Mouse (Mus musculus) cerebellum, adult 2 months (tissue): ENCODE measurements around the gene Gm45785. TPM values are rescaled to one million over a fixed set of nuclear protein-coding genes. Genes with fewer than 3 reads are reported as not detected.
"Not testable (repeated sequence)": the region's sequence is repeated elsewhere in the genome, so short reads cannot be mapped to it uniquely, and the experiment has no call there.

Experiments
- DNase-seq, 2 experiments: peaks; one replicate each; pipeline ENCODE4 v3.0.0; 2021
- H3K27ac ChIP-seq: fragments of 200-500 bp; 2 replicates; pipeline ENCODE4 v1.5.1; 2012; ENCODE audit warnings: low read length, control low read depth, inconsistent platforms; ENCODE audit not compliant: insufficient read depth
- H3K27me3 ChIP-seq: fragments of 200-500 bp; 2 replicates; pipeline ENCODE4 v1.6.1; 2012; ENCODE audit warnings: inconsistent platforms, mild to moderate bottlenecking, low read length, moderate library complexity; ENCODE audit not compliant: control insufficient read depth, insufficient read depth
- H3K4me1 ChIP-seq: fragments of 200-500 bp; 2 replicates; pipeline ENCODE4 v1.6.1; 2011; ENCODE audit warnings: low read length; ENCODE audit not compliant: control insufficient read depth, insufficient read depth
- H3K4me3 ChIP-seq: fragments of 200-500 bp; replicated peaks from 2 replicates; pipeline ENCODE3; 2011; ENCODE audit warnings: mild to moderate bottlenecking, low read depth, low read length, control low read depth; ENCODE audit not compliant: insufficient read depth
- CTCF ChIP-seq: fragments of 200-500 bp; IDR thresholded peaks from 2 replicates; pipeline ENCODE4 v1.5.1; 2011; ENCODE audit warnings: low read depth, mild to moderate bottlenecking, control low read depth, low read length, moderate library complexity, borderline replicate concordance; ENCODE audit not compliant: insufficient read depth
- POLR2A ChIP-seq: fragments of 200-500 bp; IDR thresholded peaks from 2 replicates; pipeline ENCODE4 v1.6.1; 2011; ENCODE audit warnings: low read length, control low read depth, borderline replicate concordance; ENCODE audit not compliant: insufficient read depth
- WGBS: fragments of 180-500 bp; shearing (Covaris S2); methylation state at CpG from one replicate; pipeline ENCODE4 v1.1.7; 2018; 5-methylcytosine and 5-hydroxymethylcytosine counted together
- polyA plus RNA-seq: library from polyadenylated mRNA; depleted of rRNA; stranded (reverse); fragments of >200 nt; gene quantifications from 2 replicates; pipeline ENCODE4 v1.2.3, GENCODE M21; 2012

The Gm45785 gene
- polyA plus RNA-seq, 1 experiment, result 0.15 TPM

- no peaks in the 10 kb centered on the region for H3K27me3 ChIP-seq
- no peak for DNase-seq
- no peak overlapping the region for H3K27ac ChIP-seq
- TF ChIP-seq POLR2A (no peak), CTCF (no peak)
- no peaks in the 10 kb centered on the region for H3K4me1 ChIP-seq
- no peak overlapping the region for H3K4me3 ChIP-seq
- 88% methylated on average over 3 of the region's 3 CpGs for WGBS
These were observed 38.5 kb upstream of the Gm45785 start for GRCm38 (mm10) chr7:140894611-140895010.

GRCm38 (mm10) chr7:140894031-140894430 lies 37.9 kb upstream of the Gm45785 start:
- Histone ChIP-seq H3K27ac (no peak overlapping the region), H3K27me3 (no peaks in the 10 kb centered on the region), H3K4me1 (no peaks in the 10 kb centered on the region), H3K4me3 (no peak overlapping the region)
- DNase-seq, result no peak
- WGBS, result 82% methylated on average over 7 of the region's 7 CpGs
- TF ChIP-seq POLR2A (no peak), CTCF (no peak)

GRCm38 (mm10) chr7:140890636-140891035 lies 34.5 kb upstream of the Gm45785 start:
- H3K4me1 ChIP-seq, H3K27me3 ChIP-seq, H3K4me3 ChIP-seq, H3K27ac ChIP-seq, DNase-seq: not testable (repeated sequence)
- 96% methylated on average over 16 of the region's 16 CpGs for WGBS

GRCm38 (mm10) chr7:140882469-140882803 lies 26.3 kb upstream of the Gm45785 start:
- whole genome bisulfite sequencing, result under 1% methylated on average over 12 of the region's 12 CpGs

GRCm38 (mm10) chr7:140881696-140882468 lies 25.8 kb upstream of the Gm45785 start, which contains the start of the genes Psmd13 and Sirt3:
Psmd13 (plus strand) TSS chr7:140881968.
Sirt3 (minus strand) TSS chr7:140882309.
- WGBS, result under 1% methylated on average over 58 of the region's 59 CpGs
- peak within 1 kb of the TSS; percentile 76 for H3K27ac ChIP-seq
- H3K27me3 ChIP-seq, result no peaks in the 10 kb centered on the region
- no peaks in the 10 kb centered on the region; the same call in 1 of the 2 replicates for H3K4me1 ChIP-seq
- peak within 1 kb of the TSS; percentile 98 for H3K4me3 ChIP-seq
- peak; percentile 93 to 94 for DNase-seq
- TF ChIP-seq CTCF (no peak), POLR2A (peak; percentile 82)

More at GRCm38 (mm10) chr7:140882469-140882803, 26.3 kb upstream of the Gm45785 start:
- Histone ChIP-seq H3K4me3 (peak overlapping the region; percentile 98), H3K27me3 (no peaks in the 10 kb centered on the region), H3K4me1 (no peaks in the 10 kb centered on the region; the same call in 1 of the 2 replicates), H3K27ac (no peak overlapping the region)
- TF ChIP-seq CTCF (no peak), POLR2A (no peak)
- DNase-seq, result no peak

GRCm38 (mm10) chr7:140880865-140881515 lies 24.9 kb upstream of the Gm45785 start:
- Histone ChIP-seq H3K27ac (peak overlapping the region; percentile 76; the same call in 1 of the 2 replicates), H3K4me1 (no peaks in the 10 kb centered on the region; the same call in 1 of the 2 replicates), H3K4me3 (peak overlapping the region; percentile 98), H3K27me3 (no peaks in the 10 kb centered on the region)
- TF ChIP-seq POLR2A (no peak), CTCF (no peak)
- no peak for DNase-seq
- WGBS, result 4% methylated on average over 8 of the region's 8 CpGs

- TF ChIP-seq POLR2A (no peak), CTCF (no peak)
- WGBS, result 90% methylated on average over 3 of the region's 3 CpGs
- no peak for DNase-seq
- no peak overlapping the region for H3K4me3 ChIP-seq
- H3K27ac ChIP-seq, result no peak overlapping the region
- H3K27me3 ChIP-seq, result no peaks in the 10 kb centered on the region
- no peaks in the 10 kb centered on the region; the same call in 1 of the 2 replicates for H3K4me1 ChIP-seq
These were observed 24.3 kb upstream of the Gm45785 start for GRCm38 (mm10) chr7:140880419-140880818.

- WGBS, result 89% methylated on average over 7 of the region's 7 CpGs
- DNase-seq, result no peak
- no peak overlapping the region for H3K27ac ChIP-seq
- TF ChIP-seq CTCF (no peak), POLR2A (no peak)
- H3K4me3 ChIP-seq, result no peak overlapping the region
- no peaks in the 10 kb centered on the region; the same call in 1 of the 2 replicates for H3K4me1 ChIP-seq
- no peaks in the 10 kb centered on the region for H3K27me3 ChIP-seq
These were observed 23.2 kb upstream of the Gm45785 start for GRCm38 (mm10) chr7:140879355-140879754.
